Mouse (Mus musculus): ENCODE measurements around the gene Fshr.

Fshr gene

DNA sequence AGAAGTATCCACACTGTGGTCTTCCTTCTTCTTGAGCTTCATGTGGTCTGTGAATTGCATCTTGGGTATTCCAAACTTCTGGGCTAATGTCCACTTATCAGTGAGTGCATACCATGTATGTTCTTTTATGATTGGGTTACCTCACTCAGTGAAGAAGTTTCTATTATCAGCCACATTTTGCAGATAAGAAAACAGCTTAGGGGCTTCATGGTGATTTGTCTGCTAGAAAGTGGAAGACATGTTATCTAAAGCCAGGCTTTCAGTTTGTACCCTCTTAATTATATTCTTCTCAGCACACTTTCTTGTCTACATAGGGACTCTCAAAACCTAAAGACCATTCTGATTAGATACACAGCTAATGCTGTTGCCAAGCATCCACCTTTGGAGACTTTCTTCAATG lies 165.8 kb downstream of the Fshr start:
- DNase-seq (ENCODE audit: low spot score in 2 of 2) = no peak

DNA sequence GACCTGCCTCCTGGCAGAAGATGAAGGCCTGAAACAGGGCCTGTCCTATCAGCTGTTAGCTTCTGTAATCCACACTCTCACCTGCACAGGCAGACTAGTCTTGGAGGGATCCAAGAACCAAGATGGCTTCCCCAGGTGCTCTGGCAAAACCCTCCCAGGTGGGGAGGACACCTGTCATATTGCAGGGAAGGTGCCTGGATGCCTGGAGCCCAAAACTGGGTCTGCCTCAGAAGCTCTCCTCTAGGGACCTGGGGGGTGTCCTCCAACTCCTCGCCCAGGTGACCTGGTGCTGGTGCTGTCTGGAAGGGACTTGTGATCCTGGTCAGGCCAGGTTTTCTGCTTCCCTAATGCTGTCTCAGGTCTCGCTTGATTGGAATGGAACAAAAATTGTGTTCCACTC lies 167.5 kb downstream of the Fshr start:
- DNase-seq (ENCODE audit: low spot score in 2 of 2) = no peak

DNA sequence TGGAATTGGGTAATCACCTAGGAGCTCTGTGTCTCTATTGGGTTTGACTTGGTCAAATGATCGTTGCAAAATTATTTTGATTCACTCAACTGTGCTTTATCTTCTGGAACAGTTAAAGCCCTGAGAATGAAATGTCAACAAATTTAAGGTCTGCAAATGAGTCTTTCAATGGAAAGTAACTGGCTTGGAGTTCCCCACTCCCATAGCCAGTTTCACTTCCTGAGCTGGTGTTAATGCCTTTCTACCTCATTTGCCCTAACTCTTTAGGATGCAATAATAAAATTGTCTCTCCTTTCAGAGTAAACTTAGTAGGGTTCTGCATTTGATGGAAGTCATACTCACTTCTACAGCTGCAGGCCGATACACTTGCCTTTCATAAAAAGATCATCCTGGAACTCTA lies 181.0 kb downstream of the Fshr start:
- no peak for DNase-seq (ENCODE audit: low spot score in 2 of 2)

DNA sequence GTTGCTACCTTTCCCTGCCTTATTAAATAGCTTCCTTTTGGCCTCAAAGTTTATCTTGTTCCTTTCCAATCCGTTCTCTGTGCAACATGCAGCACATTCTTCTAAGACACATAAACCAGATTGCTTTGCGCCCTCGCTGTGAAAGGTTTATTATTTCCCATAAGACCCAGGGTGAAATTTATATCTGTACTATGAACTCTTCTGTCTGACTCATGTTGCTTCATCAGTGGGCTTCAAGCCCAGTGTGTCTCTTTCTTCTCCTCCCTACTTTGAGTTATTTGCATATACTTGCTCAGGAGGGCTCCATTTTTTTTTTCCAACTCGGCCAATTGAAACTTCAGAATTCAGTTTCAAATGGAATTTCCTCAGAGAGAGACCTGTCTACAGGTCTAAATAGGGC lies 183.5 kb downstream of the Fshr start:
- DNase-seq (ENCODE audit: low spot score in 2 of 2) = no peak

DNA sequence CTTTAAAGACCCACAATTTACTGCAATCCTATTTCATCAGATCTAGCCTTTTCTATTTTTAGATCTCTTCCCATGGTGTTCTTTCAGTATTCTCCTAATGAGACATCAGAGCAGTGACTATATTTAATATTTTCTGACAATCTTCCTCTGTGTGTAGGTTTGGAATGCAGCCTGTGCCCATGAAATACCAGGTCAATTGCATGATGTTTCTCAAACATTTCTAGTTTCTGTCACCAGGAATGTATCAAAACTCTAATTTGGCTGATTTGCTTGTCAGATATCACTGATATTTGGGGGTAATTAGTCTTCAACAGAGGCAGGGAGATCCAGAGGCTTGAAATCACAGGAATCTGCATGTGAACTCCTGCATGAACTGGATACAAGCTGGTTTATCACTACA lies 186.8 kb downstream of the Fshr start:
- DNase-seq (ENCODE audit: low spot score in 2 of 2) = no peak

DNA sequence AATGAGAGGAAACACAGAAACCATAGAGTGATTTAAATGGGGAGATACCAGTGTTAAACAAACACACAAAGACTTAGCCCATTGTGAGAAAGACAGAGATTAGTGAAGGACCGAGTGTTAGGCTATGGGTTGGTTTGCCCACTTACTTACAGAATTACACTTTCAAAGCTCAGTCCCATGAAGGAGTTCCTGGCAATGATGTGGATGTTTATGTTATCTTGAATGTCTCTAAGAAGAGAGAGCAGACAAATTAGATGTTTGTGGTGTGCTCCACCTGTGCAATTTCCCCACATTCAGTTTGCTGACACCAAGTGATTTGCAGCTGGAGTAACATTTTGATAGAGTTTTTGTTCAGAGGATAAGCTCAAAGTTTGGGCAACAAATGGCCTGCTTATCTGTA lies 191.4 kb downstream of the Fshr start:
- DNase-seq (ENCODE audit: low spot score in 2 of 2) = no peak

DNA sequence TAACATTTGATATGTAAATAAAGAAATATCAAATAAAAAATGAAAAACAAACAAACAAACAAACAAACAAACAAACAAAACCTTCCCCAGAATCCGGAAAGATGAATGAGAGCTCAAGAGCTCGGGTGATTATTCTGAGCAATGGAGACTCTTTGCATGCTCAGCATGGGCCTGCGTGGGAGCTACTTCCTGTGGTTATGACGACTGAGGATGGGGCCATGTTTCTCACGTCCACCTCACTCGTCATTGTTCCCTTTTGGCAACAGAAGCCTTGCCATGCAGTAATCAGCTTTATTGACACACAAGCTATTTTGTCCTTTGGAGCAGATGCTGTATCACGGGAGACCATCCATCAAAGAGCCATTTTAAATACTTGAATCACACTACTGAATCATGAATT lies 191.8 kb downstream of the Fshr start:
- no peak for DNase-seq (ENCODE audit: low spot score in 2 of 2)

DNA sequence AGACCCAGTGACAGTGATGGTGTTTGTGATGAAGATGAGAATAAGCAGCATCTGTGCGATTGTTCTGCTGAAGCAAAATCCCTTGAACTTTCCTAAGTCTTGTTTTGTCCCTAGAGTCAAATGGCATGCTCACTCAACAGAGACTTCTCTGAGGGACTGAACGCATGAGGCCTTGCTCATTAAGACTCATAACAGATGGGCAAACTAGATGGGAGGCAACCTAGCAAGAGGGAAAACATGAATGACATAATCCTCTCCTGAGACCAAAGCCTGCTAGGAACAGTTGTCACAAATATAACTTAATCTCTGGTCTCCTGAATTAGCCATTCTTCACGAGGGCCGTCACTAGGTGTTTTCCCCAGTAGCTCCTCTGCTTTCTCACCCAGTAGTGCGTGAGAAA lies 194.5 kb downstream of the Fshr start:
- no peak for DNase-seq (ENCODE audit: low spot score in 2 of 2)

DNA sequence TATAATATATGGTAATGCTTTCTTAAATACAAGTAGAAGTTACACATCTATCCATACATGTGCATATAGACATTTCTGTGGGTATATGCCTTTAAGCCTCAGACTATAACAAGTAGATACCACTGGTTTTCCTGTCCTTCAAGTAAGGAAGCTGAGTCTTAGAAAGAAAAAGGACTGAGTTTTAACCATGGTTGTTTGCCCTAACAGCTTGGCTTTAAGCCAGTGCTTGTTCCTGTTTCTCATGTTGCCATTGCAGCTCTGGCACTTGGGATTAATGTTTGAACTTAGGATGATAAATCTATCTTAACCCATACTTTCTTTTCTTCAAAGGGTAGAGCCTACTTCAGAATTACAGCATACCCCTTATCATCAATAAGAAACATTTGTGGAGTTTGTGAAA lies 200.6 kb downstream of the Fshr start:
- no peak for DNase-seq (ENCODE audit: low spot score in 2 of 2)

DNA sequence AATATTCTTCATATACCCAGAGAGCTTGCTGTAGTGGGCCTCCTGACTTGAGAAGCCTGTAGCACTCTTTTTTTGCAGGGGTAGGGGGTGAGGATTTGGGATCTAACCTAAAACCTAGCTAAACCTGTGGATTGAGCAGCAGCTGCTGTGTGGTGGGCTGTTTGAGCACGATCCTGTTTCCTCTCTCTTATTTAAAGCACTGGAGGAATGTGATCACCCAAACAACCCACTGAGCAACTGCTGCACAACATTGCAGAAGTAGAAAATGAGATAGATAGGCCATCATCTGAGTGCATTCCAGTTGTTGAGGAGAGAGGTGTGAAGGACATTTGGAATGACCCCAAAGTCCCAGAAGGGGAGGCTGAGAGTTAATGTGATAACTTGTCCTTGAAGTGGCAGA lies 202.2 kb downstream of the Fshr start:
- DNase-seq (ENCODE audit: low spot score in 2 of 2) = no peak

DNA sequence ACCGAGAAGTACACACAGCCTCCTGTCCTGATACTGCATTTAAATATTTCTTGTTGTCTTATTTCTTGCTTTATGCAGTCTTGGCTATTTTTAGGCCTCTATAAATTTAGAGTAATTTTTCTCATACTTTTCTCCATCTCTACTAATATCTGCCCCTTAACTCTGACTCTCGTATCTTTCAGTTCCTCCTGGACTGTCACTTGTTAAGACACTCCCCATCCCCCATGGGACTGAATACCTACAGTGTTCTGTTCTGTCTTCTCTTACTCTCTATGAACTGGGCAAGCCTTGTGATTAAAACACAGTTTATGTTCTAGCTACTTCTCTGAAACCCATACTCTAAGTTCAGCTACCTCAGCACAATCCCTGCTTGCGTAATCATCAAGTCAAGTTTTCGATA lies 209.2 kb downstream of the Fshr start:
- DNase-seq (ENCODE audit: low spot score in 2 of 2) = no peak

DNA sequence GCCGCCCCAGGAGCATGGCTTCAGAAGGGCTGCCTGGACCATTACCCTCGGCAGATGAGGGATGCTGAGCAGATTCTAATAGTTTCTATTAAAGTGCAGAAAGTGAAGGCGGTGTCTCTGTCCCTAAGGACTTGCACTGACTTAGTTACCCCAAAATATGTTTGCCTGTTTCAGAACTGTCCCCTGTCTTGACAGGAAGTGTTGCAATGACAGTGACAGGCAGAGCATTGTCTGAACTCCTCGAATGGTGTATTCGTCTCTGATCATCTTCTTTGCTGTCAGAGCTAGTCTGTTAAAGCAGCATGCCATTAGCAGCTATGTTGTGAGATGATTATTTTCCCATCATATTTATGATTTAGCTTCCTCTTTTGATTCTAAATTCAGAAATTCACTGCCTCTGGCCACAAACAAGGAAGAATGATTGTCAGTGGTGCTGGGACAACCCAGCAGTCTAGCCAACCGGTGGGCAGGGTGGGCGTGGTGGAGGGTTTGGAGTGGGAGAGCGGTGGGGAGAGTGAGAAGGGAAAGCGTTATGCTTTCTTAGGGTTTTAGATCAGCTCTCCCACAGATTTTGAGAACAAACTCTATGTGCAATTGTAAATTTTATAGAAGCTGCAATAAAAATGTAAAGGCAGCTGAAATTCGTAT lies 219.6 kb downstream of the Fshr start:
- no peak for DNase-seq (ENCODE audit: low spot score in 2 of 2)

DNA sequence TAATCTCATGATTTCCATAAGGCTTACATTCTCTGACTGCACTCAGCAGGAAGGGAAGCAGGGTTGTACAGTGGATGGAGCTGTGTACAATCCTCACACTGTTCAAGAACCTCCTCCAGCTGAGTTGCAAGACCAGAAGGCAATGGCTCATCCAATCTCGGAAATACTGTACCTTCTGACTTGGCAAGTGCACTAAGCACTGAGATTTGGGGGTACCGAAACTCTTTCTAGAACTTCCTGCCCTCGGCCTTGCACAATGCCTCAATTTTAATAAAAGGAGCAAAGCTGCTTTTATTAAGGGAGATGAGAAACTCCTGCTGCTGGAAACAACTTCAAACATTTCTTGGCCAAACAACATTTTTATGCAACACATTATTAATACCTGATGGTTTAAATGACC lies 225.9 kb downstream of the Fshr start:
- no peak for DNase-seq (ENCODE audit: low spot score in 2 of 2)

DNA sequence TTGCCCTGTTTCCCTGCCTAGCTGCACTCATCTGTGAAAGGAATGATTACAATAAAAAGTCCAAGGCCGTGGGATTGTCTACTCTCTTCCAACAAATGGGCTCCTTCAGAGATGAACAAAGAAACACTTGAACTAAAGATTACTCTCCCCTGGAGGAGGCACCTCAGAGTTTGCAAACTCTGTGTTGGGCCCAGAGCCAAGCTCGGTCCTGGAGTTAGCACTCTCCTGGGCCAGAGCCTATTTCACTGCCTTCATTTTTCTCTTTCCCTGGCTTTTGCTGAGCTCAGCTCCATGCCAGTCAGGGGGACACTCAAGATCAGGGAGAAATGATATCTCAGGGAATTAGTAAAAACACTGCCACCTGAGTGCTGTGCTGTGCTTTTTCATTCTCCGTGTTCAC lies 234.4 kb downstream of the Fshr start:
- no peak for DNase-seq (ENCODE audit: low spot score in 2 of 2)

DNA sequence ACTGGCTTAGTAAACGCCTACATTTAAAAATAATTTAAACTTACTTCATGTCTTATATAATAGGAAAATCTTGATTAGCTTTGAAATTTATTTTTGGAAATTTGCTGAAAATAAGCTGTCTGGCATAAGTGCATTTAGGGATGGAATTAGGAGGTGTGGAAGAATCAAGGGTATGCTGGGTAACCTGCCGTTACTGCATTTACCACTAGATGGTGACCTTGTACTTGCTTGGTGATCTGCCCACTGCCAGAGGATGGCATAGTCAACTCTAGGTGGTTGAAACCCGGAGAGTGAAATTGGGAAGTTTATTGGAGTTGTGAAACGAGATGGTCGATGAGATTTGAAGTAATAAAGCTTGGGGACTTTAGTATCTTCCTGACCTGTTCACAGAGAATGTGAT lies 246.5 kb downstream of the Fshr start:
- peak; percentile 53 to 89 for DNase-seq (ENCODE audit: low spot score in 2 of 2)

DNA sequence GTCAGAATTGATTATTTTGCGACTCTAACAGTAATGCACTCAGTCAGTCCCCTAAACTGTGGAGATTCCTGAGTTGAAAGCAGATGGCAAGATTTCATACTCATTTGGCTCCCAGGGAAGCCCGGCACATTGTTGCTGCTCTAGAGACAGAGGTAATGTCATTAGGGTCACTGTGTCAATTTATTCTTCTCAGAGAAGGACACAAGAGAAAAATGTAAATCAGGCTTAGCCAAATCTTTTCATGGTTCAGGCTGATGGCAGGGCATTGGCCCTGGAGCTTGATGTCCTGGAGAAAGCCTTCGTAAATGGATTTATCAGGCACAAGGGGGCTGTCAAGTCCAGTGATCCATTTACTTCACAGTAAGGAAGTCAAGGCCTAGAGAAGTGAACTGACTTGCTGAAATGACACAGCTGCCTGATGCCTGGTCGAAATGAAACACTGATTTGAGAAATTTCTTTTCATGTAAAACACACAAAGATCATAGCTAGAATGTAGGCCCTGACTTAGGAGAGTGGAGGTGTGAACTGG lies 262.3 kb downstream of the Fshr start:
- no peak for DNase-seq (ENCODE audit: low spot score in 2 of 2)

DNA sequence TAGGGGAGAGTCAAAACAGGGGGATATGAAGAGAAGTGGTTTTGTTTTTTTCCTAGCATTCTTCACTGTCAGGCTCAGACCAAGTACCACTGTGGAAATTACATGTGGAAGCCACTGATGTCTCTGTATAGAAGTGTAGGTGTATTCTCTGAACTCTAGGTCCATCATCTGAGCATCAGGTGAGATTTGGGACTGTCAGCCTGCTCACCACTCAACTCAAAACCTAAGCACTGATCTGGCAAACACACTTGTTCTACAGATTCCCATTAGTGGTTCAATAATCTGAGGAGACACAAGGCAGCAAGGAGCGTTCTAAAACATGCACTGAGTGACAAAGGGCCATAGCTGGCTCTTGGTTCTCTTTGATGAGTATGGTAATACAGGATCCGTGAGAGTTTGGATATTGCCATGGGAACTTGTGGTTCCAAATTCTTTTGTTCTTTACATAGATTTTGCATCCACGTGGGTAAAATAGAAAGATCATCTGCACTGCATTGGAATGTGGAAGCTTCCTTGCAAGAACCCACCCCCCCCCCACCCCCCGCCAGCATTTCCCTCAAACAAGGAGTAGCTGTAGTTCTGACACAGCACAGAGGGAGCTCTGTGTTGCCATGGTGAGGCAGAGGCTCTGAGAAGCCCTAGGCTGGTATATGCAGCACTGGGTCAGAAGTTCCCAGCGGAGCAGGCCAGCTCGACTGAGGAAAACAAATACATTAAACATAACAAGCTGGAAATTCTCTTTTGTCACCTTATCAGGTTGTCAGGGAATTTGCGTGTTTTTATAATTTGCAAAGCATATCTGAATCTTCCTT lies 262.9 kb downstream of the Fshr start:
- DNase-seq (ENCODE audit: low spot score in 2 of 2) = peak in 1 of 2 experiments; percentile 23

DNA sequence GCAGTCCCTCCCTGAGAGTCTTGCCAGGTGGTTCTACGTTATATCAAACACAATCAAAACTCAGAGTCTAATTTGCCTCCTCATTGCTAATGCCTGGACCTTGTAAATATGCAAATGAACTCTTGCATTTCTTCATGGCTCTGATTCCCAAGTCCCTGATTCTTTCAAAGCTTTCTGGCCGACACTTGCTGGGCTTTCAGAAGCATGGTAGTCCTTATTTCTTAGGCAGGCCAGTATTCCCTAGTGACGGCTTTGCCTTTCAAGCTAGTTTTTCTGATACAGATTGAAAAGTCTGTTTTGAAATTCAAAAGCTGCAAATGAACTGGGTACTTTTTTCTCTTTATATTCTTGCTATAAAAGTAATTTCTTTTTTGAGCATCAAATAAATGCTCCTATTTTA lies 263.5 kb downstream of the Fshr start:
- DNase-seq (ENCODE audit: low spot score in 2 of 2) = no peak
